Mouse (Mus musculus): Measurements from ENCODE around the gene Gnat2. TPM values are rescaled to one million over a fixed set of nuclear protein-coding genes. Genes with fewer than 3 reads are reported as not detected.

The Gnat2 gene
- polyA plus RNA-seq, 1 experiment from 2014 or later, result 3.3 TPM

- Histone ChIP-seq H3K9me3 (replicated peaks) (no peaks in the 10 kb centered on the region), H3K4me1 (peaks cover 83% of the 10 kb centered on the region), H3K27me3 (replicated peaks) (no peaks in the 10 kb centered on the region), H3K27ac (peak overlapping the region; percentile 95), H3K4me3 (peak overlapping the region; percentile 84), H3K36me3 (peaks cover 36% of the 10 kb centered on the region), H3K9ac (peak overlapping the region; percentile 92), H3K4me2 (peak overlapping the region; percentile 98)
- ATAC-seq, result peak; percentile 49
- under 1% methylated on average over 31 of the region's 31 CpGs for WGBS (ENCODE audit: insufficient replicate concordance)
Measured at GRCm38 (mm10) chr3:108085721-108086469, 6.7 kb upstream of the Gnat2 start.

DNA sequence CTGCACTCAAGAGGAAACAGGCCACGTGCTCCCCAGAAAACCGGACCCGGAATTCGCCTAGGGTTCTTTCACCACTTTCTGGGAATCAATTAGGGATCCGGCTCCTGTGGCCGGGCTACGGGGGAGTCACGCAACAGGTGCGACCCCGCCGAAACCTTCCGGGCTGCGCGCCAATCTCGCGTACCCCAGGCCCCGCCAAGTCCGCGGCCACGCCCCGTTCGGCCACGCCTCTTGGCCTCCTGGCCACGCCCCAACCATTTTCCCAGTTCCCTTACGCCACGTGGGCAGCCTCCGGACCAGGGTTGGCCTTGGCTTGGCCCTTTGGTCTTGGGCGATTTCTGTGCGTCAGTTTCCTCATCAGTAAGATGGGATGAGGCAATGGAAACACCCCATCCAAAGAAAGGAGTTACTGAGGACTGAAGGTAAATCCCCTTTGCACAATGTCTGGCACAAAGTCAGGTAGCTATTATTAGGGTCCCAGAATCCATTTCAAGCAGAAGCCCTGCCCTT is 6.1 kb upstream of the Gnat2 start, which contains the start of gene Ampd2:
Gene Ampd2 (minus strand): TSS at position 182 of the 510 bp plus-strand sequence.
- under 1% methylated on average over 29 of the region's 29 CpGs for WGBS (ENCODE audit: insufficient replicate concordance)
- Histone ChIP-seq H3K27ac (peak within 1 kb of the TSS; percentile 95), H3K4me2 (peak within 1 kb of the TSS; percentile 98), H3K36me3 (peaks cover 30% of the 10 kb centered on the region), H3K9ac (peak within 1 kb of the TSS; percentile 92), H3K27me3 (replicated peaks) (no peaks in the 10 kb centered on the region), H3K4me1 (peaks cover 77% of the 10 kb centered on the region), H3K9me3 (replicated peaks) (no peaks in the 10 kb centered on the region), H3K4me3 (peak within 1 kb of the TSS; percentile 84)
- ATAC-seq, result peak; percentile 57

- H3K36me3 ChIP-seq, result peaks cover 22% of the 10 kb centered on the region
- H3K4me1 ChIP-seq, result peaks cover 69% of the 10 kb centered on the region
- H3K4me3 ChIP-seq, result peak overlapping the region; percentile 84
- peak overlapping the region; percentile 92 for H3K9ac ChIP-seq
- ATAC-seq, result no peak
- no peaks in the 10 kb centered on the region for H3K9me3 ChIP-seq (replicated peaks)
- H3K27me3 ChIP-seq (replicated peaks), result no peaks in the 10 kb centered on the region
- peak overlapping the region; percentile 95 for H3K27ac ChIP-seq
- peak overlapping the region; percentile 98 for H3K4me2 ChIP-seq
- WGBS (ENCODE audit: insufficient replicate concordance), result 55% methylated on average over 3 of the region's 3 CpGs
Measured at GRCm38 (mm10) chr3:108087329-108087728, 5.3 kb upstream of the Gnat2 start.

DNA sequence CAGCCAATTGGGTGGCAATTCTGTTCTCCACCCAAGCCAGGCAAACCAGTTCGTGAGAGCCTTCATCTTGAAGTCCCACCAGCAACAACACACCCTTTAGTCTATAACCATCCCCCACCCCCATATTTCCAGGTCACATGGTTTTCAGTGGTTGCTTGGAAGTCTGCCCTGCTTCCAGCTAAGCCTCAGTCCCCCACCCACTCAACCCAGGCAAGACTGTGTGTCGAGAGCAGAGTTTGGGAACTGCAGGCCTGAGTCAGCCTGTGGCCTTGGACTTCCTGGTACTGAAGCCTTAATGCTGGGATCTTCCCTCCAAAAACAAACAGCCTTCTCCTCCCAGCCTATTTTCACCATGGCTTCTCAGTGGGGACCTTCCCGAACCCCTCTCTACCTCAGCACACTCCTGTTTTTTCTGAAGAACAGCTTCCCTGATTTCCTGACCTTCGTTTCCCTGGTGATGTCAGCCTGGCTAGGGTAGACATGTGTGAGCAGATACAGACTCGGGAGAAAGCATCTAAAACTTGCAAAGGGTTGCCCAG is 3.7 kb upstream of the Gnat2 start:
- Histone ChIP-seq H3K4me1 (peaks cover 65% of the 10 kb centered on the region), H3K9me3 (replicated peaks) (no peaks in the 10 kb centered on the region), H3K27me3 (replicated peaks) (no peaks in the 10 kb centered on the region), H3K27ac (peak overlapping the region; percentile 23; the same call in 1 of the 2 replicates), H3K4me3 (no peak overlapping the region), H3K4me2 (no peak overlapping the region), H3K9ac (no peak overlapping the region), H3K36me3 (peaks cover 6% of the 10 kb centered on the region)
- WGBS (ENCODE audit: insufficient replicate concordance), result 67% methylated on average over 5 of the region's 5 CpGs
- no peak for ATAC-seq

- Histone ChIP-seq H3K9me3 (replicated peaks) (no peaks in the 10 kb centered on the region), H3K36me3 (no peaks in the 10 kb centered on the region), H3K27ac (0 out of 2 replicates have a peak overlapping the region, but pooled peaks have one; percentile 22), H3K4me3 (no peak overlapping the region), H3K27me3 (replicated peaks) (no peaks in the 10 kb centered on the region), H3K4me1 (peaks cover 65% of the 10 kb centered on the region), H3K4me2 (no peak overlapping the region), H3K9ac (no peak overlapping the region; the same call in 1 of the 2 replicates)
- 58% methylated on average over 2 of the region's 2 CpGs for WGBS (ENCODE audit: insufficient replicate concordance)
- ATAC-seq, result no peak
Measured at GRCm38 (mm10) chr3:108089916-108090315, 2.7 kb upstream of the Gnat2 start.

DNA sequence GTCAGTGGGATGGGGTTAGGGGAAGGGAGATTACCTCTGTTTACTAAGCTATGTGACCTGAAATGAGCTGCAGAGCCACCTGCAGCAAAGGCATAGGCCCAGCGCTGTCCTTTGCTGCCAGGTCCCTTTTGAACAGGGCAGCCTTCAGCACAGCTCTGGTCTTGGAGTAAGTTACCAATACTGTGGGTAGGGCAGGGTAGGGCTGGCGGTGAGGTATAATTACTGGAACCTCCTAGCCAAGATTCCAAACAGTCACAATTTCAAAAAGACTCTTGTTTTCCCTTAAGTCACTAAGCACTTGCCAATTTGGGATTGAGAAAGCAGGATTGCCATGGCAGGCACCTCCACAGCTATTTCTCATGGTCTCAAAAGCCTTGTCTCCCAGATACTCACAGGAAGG is 2.0 kb upstream of the Gnat2 start:
- Histone ChIP-seq H3K27ac (no peak overlapping the region), H3K36me3 (no peaks in the 10 kb centered on the region), H3K27me3 (replicated peaks) (no peaks in the 10 kb centered on the region), H3K9me3 (replicated peaks) (no peaks in the 10 kb centered on the region), H3K9ac (no peak overlapping the region), H3K4me2 (no peak overlapping the region), H3K4me3 (no peak overlapping the region), H3K4me1 (peaks cover 70% of the 10 kb centered on the region)
- WGBS (ENCODE audit: insufficient replicate concordance), result 91% methylated on average over 2 of the region's 2 CpGs
- ATAC-seq, result no peak

GRCm38 (mm10) chr3:108092030-108092429 is 559 bp upstream of the Gnat2 start:
- no peak overlapping the region for H3K4me2 ChIP-seq
- no peaks in the 10 kb centered on the region for H3K27me3 ChIP-seq (replicated peaks)
- H3K9me3 ChIP-seq (replicated peaks), result no peaks in the 10 kb centered on the region
- no peak overlapping the region for H3K4me3 ChIP-seq
- H3K36me3 ChIP-seq, result no peaks in the 10 kb centered on the region
- no peak for ATAC-seq
- 65% methylated on average over 6 of the region's 6 CpGs for WGBS (ENCODE audit: insufficient replicate concordance)
- H3K4me1 ChIP-seq, result peaks cover 73% of the 10 kb centered on the region
- no peak overlapping the region for H3K9ac ChIP-seq
- H3K27ac ChIP-seq, result 0 out of 2 replicates have a peak overlapping the region, but pooled peaks have one; percentile 7

DNA sequence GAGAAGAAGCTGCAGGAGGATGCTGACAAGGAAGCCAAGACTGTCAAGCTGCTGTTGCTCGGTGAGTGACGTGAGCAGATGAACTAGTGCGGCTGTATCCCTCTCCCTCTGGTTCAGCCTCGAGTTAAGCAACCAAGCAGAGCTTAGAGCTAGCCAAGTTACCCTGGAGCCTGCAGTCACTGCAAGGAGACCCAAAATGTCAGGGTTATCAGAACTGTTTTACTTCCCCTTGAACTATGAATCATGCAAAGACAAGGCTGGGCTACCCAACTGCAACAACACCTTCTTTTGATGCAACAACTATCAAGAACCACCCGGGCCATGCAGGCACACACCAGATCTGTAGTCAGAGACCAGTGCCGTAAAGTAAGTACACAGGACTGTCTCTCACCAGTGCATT is 717 bp downstream of the Gnat2 start:
- H3K4me1 ChIP-seq, result peaks cover 79% of the 10 kb centered on the region
- no peak for ATAC-seq
- H3K9me3 ChIP-seq (replicated peaks), result no peaks in the 10 kb centered on the region
- H3K27me3 ChIP-seq (replicated peaks), result no peaks in the 10 kb centered on the region
- peak overlapping the region; percentile 52; the same call in 1 of the 2 replicates for H3K27ac ChIP-seq
- H3K36me3 ChIP-seq, result no peaks in the 10 kb centered on the region
- H3K4me2 ChIP-seq, result no peak overlapping the region
- H3K9ac ChIP-seq, result 0 out of 2 replicates have a peak overlapping the region, but pooled peaks have one; percentile 18
- 54% methylated on average over 6 of the region's 6 CpGs for WGBS (ENCODE audit: insufficient replicate concordance)
- H3K4me3 ChIP-seq, result no peak overlapping the region

DNA sequence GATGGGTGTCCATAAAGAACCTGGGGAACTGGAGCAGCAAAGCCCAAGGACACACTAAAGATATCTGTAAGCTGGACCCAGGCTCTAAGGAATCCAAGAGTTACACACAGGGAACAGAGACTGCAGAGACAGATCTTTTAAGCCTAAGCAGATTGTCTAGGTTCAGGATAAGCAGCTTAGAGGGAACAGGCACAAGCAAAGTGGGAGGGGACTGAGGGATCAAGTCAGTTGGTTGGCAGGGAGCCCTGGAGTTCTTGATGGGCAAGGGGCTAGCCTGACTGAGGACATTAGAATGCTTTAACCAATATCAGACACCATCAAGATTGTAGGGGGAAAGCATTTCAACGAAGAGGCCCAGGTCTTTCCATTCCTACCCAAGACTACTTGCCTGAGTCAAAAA is 1.6 kb downstream of the Gnat2 start:
- H3K27ac ChIP-seq, result peak overlapping the region; percentile 52
- no peaks in the 10 kb centered on the region for H3K9me3 ChIP-seq (replicated peaks)
- no peaks in the 10 kb centered on the region for H3K27me3 ChIP-seq (replicated peaks)
- H3K36me3 ChIP-seq, result no peaks in the 10 kb centered on the region
- H3K4me1 ChIP-seq, result peaks cover 79% of the 10 kb centered on the region
- no peak overlapping the region for H3K4me3 ChIP-seq
- WGBS (ENCODE audit: insufficient replicate concordance), result 61% methylated on average over 1 of the region's 1 CpGs
- ATAC-seq, result no peak
- no peak overlapping the region for H3K4me2 ChIP-seq
- 0 out of 2 replicates have a peak overlapping the region, but pooled peaks have one; percentile 69 for H3K9ac ChIP-seq

- no peaks in the 10 kb centered on the region for H3K36me3 ChIP-seq
- peak overlapping the region; percentile 69 for H3K9ac ChIP-seq
- H3K9me3 ChIP-seq (replicated peaks), result no peaks in the 10 kb centered on the region
- peak overlapping the region; percentile 68 for H3K4me2 ChIP-seq
- H3K4me3 ChIP-seq, result no peak overlapping the region
- peak overlapping the region; percentile 99 for H3K27ac ChIP-seq
- no peaks in the 10 kb centered on the region for H3K27me3 ChIP-seq (replicated peaks)
- 72% methylated on average over 12 of the region's 12 CpGs for WGBS (ENCODE audit: insufficient replicate concordance)
- ATAC-seq, result no peak
- peaks cover 79% of the 10 kb centered on the region for H3K4me1 ChIP-seq
Measured at GRCm38 (mm10) chr3:108094976-108095760, 2.6 kb downstream of the Gnat2 start.

DNA sequence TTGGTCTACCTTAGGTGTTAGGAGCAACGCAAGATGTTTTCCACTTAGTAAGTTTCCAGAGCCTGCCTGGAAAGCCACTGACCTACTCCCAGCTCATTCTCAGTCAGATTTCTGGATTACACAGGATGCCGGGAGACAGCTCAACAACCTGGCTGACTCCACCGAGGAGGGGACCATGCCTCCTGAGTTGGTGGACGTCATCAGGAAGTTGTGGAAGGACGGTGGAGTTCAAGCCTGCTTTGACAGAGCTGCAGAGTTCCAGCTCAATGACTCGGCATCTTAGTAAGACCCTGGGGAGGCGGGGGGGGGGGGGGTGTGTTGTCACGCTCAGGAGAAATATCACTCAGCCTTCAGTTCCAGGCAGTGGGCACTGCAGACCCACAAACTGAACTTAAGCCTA is 3.6 kb downstream of the Gnat2 start:
- H3K9me3 ChIP-seq (replicated peaks), result no peaks in the 10 kb centered on the region
- H3K9ac ChIP-seq, result peak overlapping the region; percentile 69
- peaks cover 3% of the 10 kb centered on the region; the same call in 1 of the 2 replicates for H3K36me3 ChIP-seq
- WGBS (ENCODE audit: insufficient replicate concordance), result 18% methylated on average over 8 of the region's 8 CpGs
- H3K4me2 ChIP-seq, result peak overlapping the region; percentile 68
- ATAC-seq, result peak; percentile 70
- H3K4me1 ChIP-seq, result peaks cover 80% of the 10 kb centered on the region
- peak overlapping the region; percentile 34 for H3K4me3 ChIP-seq
- H3K27ac ChIP-seq, result peak overlapping the region; percentile 99
- H3K27me3 ChIP-seq (replicated peaks), result no peaks in the 10 kb centered on the region

All from liver, embryonic 12.5 days (tissue).